Mouse (Mus musculus): ENCODE measurements at regions not wholly inside any gene's neighbourhood (a gene's known extent, or its start where the extent isn't known, plus 50 kb on each side); places are given as distances from the start of the nearest gene placed in this dataset.

GRCm38 (mm10) chr15:36701846-36702245 is 305.7 kb downstream of the Zfp706 start:
- Histone ChIP-seq H3K27me3 (replicated peaks; ENCODE audit: control insufficient read depth, insufficient read depth, low read length) (no peaks in the 10 kb centered on the region), H3K9ac (ENCODE audit: low read length) (no peak overlapping the region), H3K4me2 (ENCODE audit: low read length) (no peak overlapping the region), H3K4me1 (ENCODE audit: control insufficient read depth, insufficient read depth, low read length) (no peaks in the 10 kb centered on the region), H3K27ac (ENCODE audit: low read depth, low read length) (no peak overlapping the region), H3K36me3 (ENCODE audit: control insufficient read depth, insufficient read depth, low read length) (no peaks in the 10 kb centered on the region), H3K9me3 (replicated peaks; ENCODE audit: control insufficient read depth, low read length) (no peaks in the 10 kb centered on the region), H3K4me3 (ENCODE audit: low read depth, low read length) (no peak overlapping the region)
- ATAC-seq: no peak
- DNase-seq (ENCODE audit: low spot score): no peak
- WGBS: 53% methylated on average over 8 of the region's 8 CpGs

GRCm38 (mm10) chr15:36700196-36700595 is 307.4 kb downstream of the Zfp706 start:
- Histone ChIP-seq H3K4me2 (ENCODE audit: low read length) (no peak overlapping the region), H3K9ac (ENCODE audit: low read length) (no peak overlapping the region), H3K9me3 (replicated peaks; ENCODE audit: control insufficient read depth, low read length) (no peaks in the 10 kb centered on the region), H3K4me3 (ENCODE audit: low read depth, low read length) (no peak overlapping the region), H3K36me3 (ENCODE audit: control insufficient read depth, insufficient read depth, low read length) (no peaks in the 10 kb centered on the region), H3K27ac (ENCODE audit: low read depth, low read length) (no peak overlapping the region), H3K27me3 (replicated peaks; ENCODE audit: control insufficient read depth, insufficient read depth, low read length) (no peaks in the 10 kb centered on the region), H3K4me1 (ENCODE audit: control insufficient read depth, insufficient read depth, low read length) (no peaks in the 10 kb centered on the region)
- 76% methylated on average over 5 of the region's 5 CpGs for WGBS
- no peak for DNase-seq (ENCODE audit: low spot score)
- no peak for ATAC-seq

- H3K27me3 ChIP-seq (replicated peaks; ENCODE audit: control insufficient read depth, insufficient read depth, low read length): no peaks in the 10 kb centered on the region
- H3K36me3 ChIP-seq (ENCODE audit: control insufficient read depth, insufficient read depth, low read length): no peaks in the 10 kb centered on the region
- H3K9me3 ChIP-seq (replicated peaks; ENCODE audit: control insufficient read depth, low read length): no peaks in the 10 kb centered on the region
- peak overlapping the region; percentile 37; the same call in 1 of the 2 replicates for H3K9ac ChIP-seq (ENCODE audit: low read length)
- 29% methylated on average over 14 of the region's 14 CpGs for WGBS
- peak; percentile 91 for ATAC-seq
- no peaks in the 10 kb centered on the region for H3K4me1 ChIP-seq (ENCODE audit: control insufficient read depth, insufficient read depth, low read length)
- DNase-seq (ENCODE audit: low spot score): peak; percentile 93
- H3K4me2 ChIP-seq (ENCODE audit: low read length): peak overlapping the region; percentile 54
- no peak overlapping the region for H3K27ac ChIP-seq (ENCODE audit: low read depth, low read length)
- peak overlapping the region; percentile 31 for H3K4me3 ChIP-seq (ENCODE audit: low read depth, low read length)
These were observed 312.1 kb downstream of the Zfp706 start for GRCm38 (mm10) chr15:36695199-36696129.

GRCm38 (mm10) chr15:36691002-36691652 is 316.4 kb downstream of the Zfp706 start:
- Histone ChIP-seq H3K4me3 (ENCODE audit: low read depth, low read length) (no peak overlapping the region), H3K9ac (ENCODE audit: low read length) (no peak overlapping the region), H3K4me2 (ENCODE audit: low read length) (0 out of 2 replicates have a peak overlapping the region, but pooled peaks have one; percentile 10), H3K27ac (ENCODE audit: low read depth, low read length) (no peak overlapping the region), H3K9me3 (replicated peaks; ENCODE audit: control insufficient read depth, low read length) (no peaks in the 10 kb centered on the region), H3K36me3 (ENCODE audit: control insufficient read depth, insufficient read depth, low read length) (no peaks in the 10 kb centered on the region), H3K27me3 (replicated peaks; ENCODE audit: control insufficient read depth, insufficient read depth, low read length) (no peaks in the 10 kb centered on the region), H3K4me1 (ENCODE audit: control insufficient read depth, insufficient read depth, low read length) (no peaks in the 10 kb centered on the region)
- 45% methylated on average over 15 of the region's 15 CpGs for WGBS
- no peak for DNase-seq (ENCODE audit: low spot score)
- ATAC-seq: peak; percentile 51

GRCm38 (mm10) chr15:36689881-36690280 is 317.7 kb downstream of the Zfp706 start:
- no peak overlapping the region for H3K4me3 ChIP-seq (ENCODE audit: low read depth, low read length)
- 86% methylated on average over 7 of the region's 7 CpGs for WGBS
- H3K9me3 ChIP-seq (replicated peaks; ENCODE audit: control insufficient read depth, low read length): no peaks in the 10 kb centered on the region
- ATAC-seq (no peak), DNase-seq (ENCODE audit: low spot score) (no peak)
- H3K4me2 ChIP-seq (ENCODE audit: low read length): no peak overlapping the region
- H3K27ac ChIP-seq (ENCODE audit: low read depth, low read length): no peak overlapping the region
- no peaks in the 10 kb centered on the region for H3K4me1 ChIP-seq (ENCODE audit: control insufficient read depth, insufficient read depth, low read length)
- H3K9ac ChIP-seq (ENCODE audit: low read length): no peak overlapping the region
- H3K36me3 ChIP-seq (ENCODE audit: control insufficient read depth, insufficient read depth, low read length): no peaks in the 10 kb centered on the region
- H3K27me3 ChIP-seq (replicated peaks; ENCODE audit: control insufficient read depth, insufficient read depth, low read length): no peaks in the 10 kb centered on the region

GRCm38 (mm10) chr15:36689301-36689700 is 318.3 kb downstream of the Zfp706 start:
- H3K27me3 ChIP-seq (replicated peaks; ENCODE audit: control insufficient read depth, insufficient read depth, low read length): no peaks in the 10 kb centered on the region
- no peaks in the 10 kb centered on the region for H3K9me3 ChIP-seq (replicated peaks; ENCODE audit: control insufficient read depth, low read length)
- no peak overlapping the region for H3K4me2 ChIP-seq (ENCODE audit: low read length)
- DNase-seq (ENCODE audit: low spot score): no peak
- 78% methylated on average over 3 of the region's 3 CpGs for WGBS
- no peak for ATAC-seq
- H3K4me3 ChIP-seq (ENCODE audit: low read depth, low read length): no peak overlapping the region
- H3K4me1 ChIP-seq (ENCODE audit: control insufficient read depth, insufficient read depth, low read length): no peaks in the 10 kb centered on the region
- H3K27ac ChIP-seq (ENCODE audit: low read depth, low read length): no peak overlapping the region
- H3K36me3 ChIP-seq (ENCODE audit: control insufficient read depth, insufficient read depth, low read length): no peaks in the 10 kb centered on the region
- no peak overlapping the region for H3K9ac ChIP-seq (ENCODE audit: low read length)

GRCm38 (mm10) chr15:36688051-36688754 is 319.4 kb downstream of the Zfp706 start:
- no peak for DNase-seq (ENCODE audit: low spot score)
- no peaks in the 10 kb centered on the region for H3K36me3 ChIP-seq (ENCODE audit: control insufficient read depth, insufficient read depth, low read length)
- ATAC-seq: no peak
- H3K4me3 ChIP-seq (ENCODE audit: low read depth, low read length): no peak overlapping the region
- H3K4me1 ChIP-seq (ENCODE audit: control insufficient read depth, insufficient read depth, low read length): no peaks in the 10 kb centered on the region
- WGBS: 7% methylated on average over 17 of the region's 17 CpGs
- no peaks in the 10 kb centered on the region for H3K9me3 ChIP-seq (replicated peaks; ENCODE audit: control insufficient read depth, low read length)
- H3K27ac ChIP-seq (ENCODE audit: low read depth, low read length): no peak overlapping the region
- no peak overlapping the region for H3K9ac ChIP-seq (ENCODE audit: low read length)
- no peaks in the 10 kb centered on the region for H3K27me3 ChIP-seq (replicated peaks; ENCODE audit: control insufficient read depth, insufficient read depth, low read length)
- no peak overlapping the region for H3K4me2 ChIP-seq (ENCODE audit: low read length)

- Histone ChIP-seq H3K27ac (ENCODE audit: low read depth, low read length) (no peak overlapping the region), H3K9me3 (replicated peaks; ENCODE audit: control insufficient read depth, low read length) (no peaks in the 10 kb centered on the region), H3K4me1 (ENCODE audit: control insufficient read depth, insufficient read depth, low read length) (no peaks in the 10 kb centered on the region), H3K4me3 (ENCODE audit: low read depth, low read length) (no peak overlapping the region), H3K27me3 (replicated peaks; ENCODE audit: control insufficient read depth, insufficient read depth, low read length) (no peaks in the 10 kb centered on the region), H3K4me2 (ENCODE audit: low read length) (no peak overlapping the region), H3K9ac (ENCODE audit: low read length) (no peak overlapping the region), H3K36me3 (ENCODE audit: control insufficient read depth, insufficient read depth, low read length) (no peaks in the 10 kb centered on the region)
- 80% methylated on average over 7 of the region's 7 CpGs for WGBS
- no peak for ATAC-seq
- DNase-seq (ENCODE audit: low spot score): no peak
These were observed 322.9 kb downstream of the Zfp706 start for GRCm38 (mm10) chr15:36684684-36685083.

Data from forebrain, embryonic 14.5 days (tissue).